Mouse (Mus musculus) thymus, postnatal 25 days (tissue): ENCODE data around the gene Cadm1.
A peak's percentile ranks its signal among the peaks of the same experiment; 100 is the strongest.

ENCODE experiments used
- DNase-seq: peaks from one replicate; pipeline ENCODE4 v3.0.0; 2022

The Cadm1 gene

GRCm38 (mm10) chr9:47882372-47882771, 352.4 kb downstream of the Cadm1 start:
- no peak for DNase-seq

DNA sequence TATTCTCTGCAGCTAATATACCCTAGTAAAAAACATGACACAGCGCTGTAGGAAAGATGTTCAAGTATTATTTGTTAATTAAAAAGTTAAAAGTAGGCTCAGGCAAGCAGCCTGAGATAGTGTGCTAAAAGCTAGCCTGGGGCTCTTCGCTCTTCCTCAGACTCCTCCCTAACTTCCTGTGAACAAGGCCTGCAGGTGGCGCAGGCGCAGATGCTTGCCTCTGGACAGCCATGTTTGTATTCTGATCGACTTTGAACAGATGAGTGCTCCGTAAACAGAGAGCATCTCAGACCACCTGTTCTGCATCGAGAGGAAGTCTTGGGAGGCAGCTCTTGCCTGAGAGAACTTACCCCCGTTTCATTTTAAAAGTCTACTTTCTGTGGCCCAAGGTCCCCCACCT, 361.7 kb downstream of the Cadm1 start:
- peak; percentile 73 for DNase-seq

GRCm38 (mm10) chr9:47892995-47893394, 363.0 kb downstream of the Cadm1 start:
- DNase-seq: no peak

GRCm38 (mm10) chr9:47894096-47894495, 364.1 kb downstream of the Cadm1 start:
- DNase-seq: peak; percentile 20

- DNase-seq: no peak
These were observed 364.7 kb downstream of the Cadm1 start for GRCm38 (mm10) chr9:47894661-47895060.

GRCm38 (mm10) chr9:47895121-47895520, 365.1 kb downstream of the Cadm1 start:
- DNase-seq: no peak

DNA sequence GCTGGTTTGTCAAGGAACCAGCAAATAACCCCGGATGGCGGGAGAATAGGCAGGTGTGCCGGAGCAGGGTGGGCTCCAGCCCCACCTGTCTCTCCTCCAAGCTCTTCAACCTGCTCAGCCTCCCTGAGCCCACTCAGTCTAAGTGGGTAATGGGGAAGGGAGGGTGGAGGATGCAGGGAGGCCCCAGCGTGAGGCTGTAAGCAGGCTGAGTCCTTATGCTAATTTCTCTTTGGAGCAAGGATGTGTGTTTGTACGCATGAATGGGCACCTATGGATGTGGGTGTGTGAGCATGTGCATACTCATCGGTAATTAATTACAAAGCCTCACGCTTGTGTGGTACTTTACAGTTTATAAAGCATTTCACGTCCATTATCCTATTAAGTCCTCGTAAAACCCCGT, 370.8 kb downstream of the Cadm1 start:
- no peak for DNase-seq

DNA sequence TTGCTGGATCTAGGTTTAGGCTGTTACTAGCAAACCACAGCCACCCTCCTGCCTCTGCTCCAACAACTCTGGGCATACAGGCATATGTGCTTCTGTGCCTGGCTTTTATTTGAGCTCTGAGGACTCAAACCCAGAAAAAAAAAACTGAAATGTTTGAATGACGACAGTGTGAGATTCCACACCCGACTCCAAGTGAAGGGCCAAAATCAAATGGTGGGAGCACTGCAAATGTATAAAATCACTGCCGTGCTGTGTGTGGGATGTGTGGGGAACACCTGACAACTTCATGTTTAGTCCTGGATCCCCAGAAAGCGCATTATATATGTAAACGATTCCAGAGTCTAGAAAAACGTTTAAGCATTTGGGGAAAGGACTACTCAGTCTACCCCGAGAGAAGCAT, 373.7 kb downstream of the Cadm1 start:
- no peak for DNase-seq

GRCm38 (mm10) chr9:47904339-47904922, 374.5 kb downstream of the Cadm1 start:
- no peak for DNase-seq

GRCm38 (mm10) chr9:47906521-47906920, 376.5 kb downstream of the Cadm1 start:
- no peak for DNase-seq
